Mouse (Mus musculus): ENCODE measurements at regions not wholly inside any gene's neighbourhood (a gene's known extent, or its start where the extent isn't known, plus 50 kb on each side); places are given as distances from the start of the nearest gene placed in this dataset.

- Histone ChIP-seq H3K36me3 (ENCODE audit: insufficient read depth, low read length) (no peaks in the 10 kb centered on the region), H3K4me3 (ENCODE audit: low read length) (no peak overlapping the region), H3K4me2 (ENCODE audit: low read depth, low read length) (no peak overlapping the region), H3K4me1 (ENCODE audit: insufficient read depth, low read length) (no peaks in the 10 kb centered on the region), H3K27me3 (ENCODE audit: insufficient read depth, low read length) (no peaks in the 10 kb centered on the region), H3K9ac (replicated peaks; ENCODE audit: low read length) (no peak overlapping the region), H3K9me3 (ENCODE audit: low read length) (no peaks in the 10 kb centered on the region), H3K27ac (no peak overlapping the region)
- ATAC-seq (no peak; the same call in 1 of the 2 replicates), DNase-seq (ENCODE audit: low spot score) (peak; percentile 87)
- TF ChIP-seq CTCF (IDR thresholded peaks at IDR 0.05; ENCODE audit: low read depth), result peak; percentile 72
These were observed 76.0 kb upstream of the Ano5 start for GRCm38 (mm10) chr7:51434865-51435264.

DNA sequence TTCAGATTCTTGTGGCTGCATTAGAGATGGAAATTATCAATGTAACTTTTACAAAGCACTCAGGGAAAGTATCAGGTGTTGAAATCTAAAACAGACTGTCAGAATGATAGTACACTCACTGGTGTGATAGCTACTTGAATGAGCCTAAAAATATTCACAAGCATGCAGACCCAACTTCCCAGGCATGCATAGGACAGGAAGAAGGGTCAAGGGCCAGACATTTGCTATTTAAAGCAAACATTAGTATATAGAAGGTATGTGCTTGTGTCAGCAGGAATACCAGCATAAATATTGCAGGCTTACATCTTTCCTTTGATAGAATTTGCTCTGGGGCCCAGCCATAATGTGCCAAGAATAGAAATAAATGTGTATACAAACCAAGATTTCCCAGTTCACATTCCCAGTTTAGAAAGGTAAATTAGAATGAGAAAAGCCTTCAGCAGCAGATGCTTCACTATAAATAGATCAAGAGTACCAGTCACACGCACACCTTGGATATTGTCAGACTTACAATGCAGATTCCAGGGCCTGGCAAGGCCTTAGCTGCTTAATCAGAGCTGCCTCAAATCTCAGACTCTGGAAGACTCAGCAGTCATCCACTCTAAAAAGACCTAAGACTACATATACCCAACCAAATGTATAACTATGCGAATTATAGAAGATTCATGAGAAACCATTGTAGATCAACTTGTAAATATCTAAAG lies 55.7 kb upstream of the Ano5 start:
- Histone ChIP-seq H3K27ac (no peak overlapping the region), H3K9ac (replicated peaks; ENCODE audit: low read length) (no peak overlapping the region), H3K27me3 (ENCODE audit: insufficient read depth, low read length) (no peaks in the 10 kb centered on the region), H3K9me3 (ENCODE audit: low read length) (no peaks in the 10 kb centered on the region), H3K4me2 (ENCODE audit: low read depth, low read length) (no peak overlapping the region), H3K4me3 (ENCODE audit: low read length) (no peak overlapping the region), H3K36me3 (ENCODE audit: insufficient read depth, low read length) (no peaks in the 10 kb centered on the region), H3K4me1 (ENCODE audit: insufficient read depth, low read length) (no peaks in the 10 kb centered on the region)
- ATAC-seq, result no peak
- TF ChIP-seq CTCF (IDR thresholded peaks at IDR 0.05; ENCODE audit: low read depth), result no peak
- WGBS, result 85% methylated on average over 2 of the region's 2 CpGs
- no peak for DNase-seq (ENCODE audit: low spot score)

GRCm38 (mm10) chr7:51458757-51459156 lies 52.1 kb upstream of the Ano5 start:
- Histone ChIP-seq H3K4me3 (ENCODE audit: low read length) (no peak overlapping the region), H3K9ac (replicated peaks; ENCODE audit: low read length) (no peak overlapping the region), H3K27ac (no peak overlapping the region), H3K4me2 (ENCODE audit: low read depth, low read length) (no peak overlapping the region), H3K9me3 (ENCODE audit: low read length) (no peaks in the 10 kb centered on the region), H3K36me3 (ENCODE audit: insufficient read depth, low read length) (no peaks in the 10 kb centered on the region), H3K4me1 (ENCODE audit: insufficient read depth, low read length) (no peaks in the 10 kb centered on the region), H3K27me3 (ENCODE audit: insufficient read depth, low read length) (no peaks in the 10 kb centered on the region)
- no peak for ATAC-seq
- 77% methylated on average over 1 of the region's 1 CpGs for WGBS
- peak; percentile 35 for DNase-seq (ENCODE audit: low spot score)
- peak; percentile 47 for TF ChIP-seq CTCF (IDR thresholded peaks at IDR 0.05; ENCODE audit: low read depth)

All from hindbrain, postnatal 0 days (tissue).